Mouse (Mus musculus): ENCODE data around the gene Prrc2a.

The Prrc2a gene

DNA sequence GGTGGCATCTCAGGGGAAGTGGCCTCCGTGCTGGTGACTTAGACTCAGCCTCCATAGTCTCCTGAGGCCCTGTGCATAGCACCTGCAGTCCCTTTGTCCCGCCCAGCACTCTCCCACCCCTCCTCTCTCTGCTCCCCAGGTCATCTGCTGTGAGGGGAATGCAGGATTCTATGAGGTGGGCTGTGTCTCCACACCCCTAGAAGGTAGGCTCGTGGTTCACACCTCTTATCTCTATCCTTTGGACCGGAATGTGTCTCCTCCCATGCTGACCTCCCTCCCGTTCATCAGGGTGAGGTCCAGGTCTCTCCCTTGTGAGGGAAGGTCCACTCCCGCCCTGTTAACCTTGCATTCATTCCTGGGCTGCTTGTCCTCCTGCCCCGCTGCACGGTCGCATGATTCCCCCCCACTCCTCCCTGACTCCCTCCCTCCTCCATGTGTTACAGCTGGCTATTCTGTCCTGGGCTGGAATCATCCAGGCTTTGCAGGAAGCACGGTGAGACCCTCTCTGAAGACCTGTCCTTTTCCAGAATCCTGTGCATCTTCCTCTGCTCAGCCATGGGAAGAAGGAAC lies 64.4 kb downstream of the Prrc2a start:
- DNase-seq: no peak
